Mouse (Mus musculus) ES-E14 (cell line): ENCODE results near the gene LTO1. TPM values are rescaled to one million over a fixed set of nuclear protein-coding genes. Genes with fewer than 3 reads are reported as not detected.

Experiments
- DNase-seq: peaks from one replicate; pipeline ENCODE4 v3.0.0-alpha.2; 2013; ENCODE audit warnings: low read depth, low spot score
- H3K27ac ChIP-seq: 2 replicates; pipeline ENCODE4 v1.5.1; 2012; ENCODE audit warnings: low read depth, mild to moderate bottlenecking, low read length, moderate library complexity, mixed read lengths; ENCODE audit not compliant: poor library complexity, insufficient read depth, severe bottlenecking
- H3K36me3 ChIP-seq: 2 replicates; pipeline ENCODE4 v1.6.1; 2012; ENCODE audit warnings: mild to moderate bottlenecking, low read length, moderate library complexity, mixed read lengths; ENCODE audit not compliant: control insufficient read depth, poor library complexity, insufficient read depth, severe bottlenecking
- H3K4me1 ChIP-seq, 2 experiments: fragments of 150-350 bp in 1 of 2; sonication (generic) in 1 of 2; 2 replicates each; pipeline ENCODE4 v1.6.1; 2012; ENCODE audit warnings: low read length in 2 of 2, mild to moderate bottlenecking in 1 of 2, mixed read lengths in 1 of 2; ENCODE audit not compliant: control insufficient read depth in 2 of 2, insufficient read depth in 2 of 2, poor library complexity in 1 of 2
- H3K4me3 ChIP-seq, 2 experiments: fragments of 150-350 bp in 1 of 2; sonication (generic) in 1 of 2; 2 replicates each; pipeline ENCODE4 v1.5.1; 2012; ENCODE audit warnings: low read length in 2 of 2, low read depth in 1 of 2, mild to moderate bottlenecking in 1 of 2, mixed read lengths in 1 of 2; ENCODE audit not compliant: insufficient read depth in 1 of 2, poor library complexity in 1 of 2, severe bottlenecking in 1 of 2
- H3K9ac ChIP-seq: 2 replicates; pipeline ENCODE4 v1.6.1; 2012; ENCODE audit warnings: low read depth, mild to moderate bottlenecking, low read length, mixed read lengths; ENCODE audit not compliant: poor library complexity, insufficient read depth, severe bottlenecking
- H3K9me3 ChIP-seq: fragments of 150-350 bp; sonication (generic); 2 replicates; pipeline ENCODE4 v1.6.1; 2012; ENCODE audit warnings: low read depth, mild to moderate bottlenecking, low read length; ENCODE audit not compliant: control insufficient read depth, insufficient read depth
- MAFK ChIP-seq: IDR thresholded peaks from 2 replicates; pipeline ENCODE4 v1.6.1; 2014; ENCODE audit warnings: mild to moderate bottlenecking, low read depth, low read length, inconsistent platforms; ENCODE audit not compliant: insufficient read depth
- in situ Hi-C, 2 experiments: fragments of 600-800 bp; cut with MboI; formaldehyde crosslinking; loops; one replicate each; pipeline ENCODE4 v1.15.1; 2025; ENCODE audit warnings: low sequenced_read_pairs in 2 of 2, inconsistent platforms in 1 of 2; ENCODE audit not compliant: unreplicated experiment in 2 of 2
- total RNA-seq: library from RNA; depleted of rRNA; stranded (reverse); fragments of 300-350 nt; gene quantifications from 2 replicates; pipeline ENCODE4 v1.2.3, GENCODE M21; 2012; rRNA removed

LTO1 gene
- total RNA-seq, 1 experiment = 23.9 TPM

DNA sequence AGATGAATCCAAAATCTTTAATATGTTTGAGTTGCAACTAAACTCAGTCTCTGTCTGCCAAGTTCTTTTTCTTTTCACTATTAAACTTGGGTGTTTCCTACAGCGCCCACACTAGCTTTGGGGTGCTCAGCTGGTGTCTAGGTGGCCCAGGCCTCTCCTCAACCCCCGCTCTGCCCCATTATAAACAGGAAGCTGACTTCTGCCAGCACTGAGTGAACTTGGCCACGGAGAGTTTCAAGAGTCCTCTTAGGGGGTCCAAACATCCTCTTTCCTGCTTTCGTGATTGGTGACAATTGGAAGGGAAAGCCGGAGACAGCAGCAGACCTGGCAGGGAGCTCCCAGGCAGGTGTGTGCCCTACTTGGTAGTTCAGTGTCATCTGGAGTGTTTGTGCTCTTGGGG, 64.9 kb downstream of the LTO1 start:
- TF ChIP-seq MAFK = no peak
- Histone ChIP-seq H3K27ac (no peak overlapping the region), H3K4me3 (no peak overlapping the region), H3K36me3 (no peaks in the 10 kb centered on the region), H3K9ac (no peak overlapping the region), H3K9me3 (no peaks in the 10 kb centered on the region), H3K4me1 (peaks cover 0 to 2% of the 10 kb centered on the region in 2 experiments; a peak in 2 of 4 replicates)
- in situ Hi-C loops = no loop called here
- DNase-seq = no peak

Other genes with a start within 250 kb of the LTO1 start
- gene Ano1, start 163.1 kb upstream of the LTO1 start, total RNA-seq = 3.9 and 9.1 TPM in 2 replicates
- 2.4 and 3.3 TPM in 2 replicates for gene Fgf3, start 77.0 kb upstream of the LTO1 start, total RNA-seq
- 147 and 268 TPM in 2 replicates for gene Fgf4, start 67.7 kb upstream of the LTO1 start, total RNA-seq
- 10.8 and 43.2 TPM in 2 replicates for gene Fgf15, start 18.6 kb upstream of the LTO1 start, total RNA-seq
- gene Ccnd1, start 24.8 kb downstream of the LTO1 start, total RNA-seq = 57.6 and 65.9 TPM in 2 replicates